Comparison of ENCODE assay signal across 10 mouse cellular contexts in the genomic region with DNA sequence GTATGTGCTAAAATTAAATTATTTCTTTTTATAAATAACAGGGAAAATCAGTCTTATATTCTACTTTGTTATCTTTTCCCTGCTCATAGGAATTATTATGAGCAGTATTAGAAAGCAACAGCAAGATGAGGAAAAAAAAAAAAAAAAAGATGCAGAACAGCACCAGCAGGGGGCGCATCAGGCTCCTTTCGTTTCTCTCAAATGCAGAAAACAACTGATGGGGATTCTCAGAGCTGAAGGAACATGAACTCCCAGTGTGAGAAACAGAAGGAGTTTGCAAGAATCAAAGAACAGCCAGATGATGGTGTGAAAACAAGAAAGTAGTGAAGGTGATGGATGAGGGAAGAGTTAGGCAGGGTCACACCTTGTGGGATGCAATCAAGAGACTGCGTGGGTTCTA.
DNase-seq lines count a peak whose midpoint lies in the region; ATAC-seq and TF ChIP-seq lines count a peak whose summit lies in the region.
"Had no signal": no experiment of that assay in that cellular context is flagged by ENCODE, and none has a peak within 500 bp of the region (broad histone marks: within the 10 kb centered on the region; RNA-seq: fewer than 3 reads in every experiment).

No protein-coding gene starts in this region.

- 36% methylated on average over 3 of the region's 3 CpGs for WGBS in neural tube, embryonic 15.5 days

- no peaks in the 10 kb centered on the region for H3K27me3 ChIP-seq in neural tube, embryonic 15.5 days (replicated peaks)
- H3K27me3 ChIP-seq: lung, embryonic 15.5 days; stomach, embryonic 15.5 days had no signal

- intact Hi-C loops in gastrocnemius, adult 2 months (cut with DNase I) = no loop called here

- no peaks in the 10 kb centered on the region for H3K9me3 ChIP-seq in neural tube, embryonic 15.5 days (replicated peaks)
- H3K9me3 ChIP-seq: lung, embryonic 15.5 days; stomach, embryonic 15.5 days had no signal

- H3K9ac ChIP-seq in neural tube, embryonic 15.5 days (replicated peaks) = no peak overlapping the region
- H3K9ac ChIP-seq: lung, embryonic 15.5 days; stomach, embryonic 15.5 days had no signal

- ATAC-seq in neural tube, embryonic 15.5 days (ENCODE audit: low FRiP score) = no peak

- TF ChIP-seq POLR2A in brain, embryonic 14.5 days (IDR thresholded peaks at IDR 0.05; ENCODE audit: borderline replicate concordance, extremely low read depth, insufficient read depth, insufficient read length, poor library complexity, severe bottlenecking) = no peak

- TF ChIP-seq CTCF in gastrocnemius, adult 2 months (IDR thresholded peaks at IDR 0.05) = peak; percentile 50
- peak; percentile 53; the same call in 1 of the 2 replicates for TF ChIP-seq CTCF in brain, embryonic 14.5 days (IDR thresholded peaks at IDR 0.05; ENCODE audit: borderline replicate concordance, extremely low read depth, insufficient read depth, insufficient read length)

- H3K4me3 ChIP-seq in gastrocnemius, adult 2 months = no peak overlapping the region
- H3K4me3 ChIP-seq in neural tube, embryonic 15.5 days (replicated peaks) = no peak overlapping the region
- H3K4me3 ChIP-seq: lung, embryonic 15.5 days; stomach, embryonic 15.5 days had no signal

- no peak for DNase-seq in gastrocnemius, adult 2 months
- DNase-seq in gastrocnemius, adult 18-20 months (ENCODE audit: low spot score) = no peak
- peak; percentile 26 for DNase-seq in neural tube, embryonic 10.5 days (ENCODE audit: extremely low spot score, low spot score)
- peak; percentile 65 for DNase-seq in brain, embryonic 14.5 days (ENCODE audit: low read depth)
- DNase-seq in layer of hippocampus, postnatal 36 days = peak; percentile 12 to 39
- no peak for DNase-seq in B cell, adult 2 months
- DNase-seq in heart, adult 11 months = no peak

- no peaks in the 10 kb centered on the region for H3K4me1 ChIP-seq in neural tube, embryonic 15.5 days
- H3K4me1 ChIP-seq: lung, embryonic 15.5 days; stomach, embryonic 15.5 days had no signal

- H3K36me3 ChIP-seq in neural tube, embryonic 15.5 days = no peaks in the 10 kb centered on the region
- H3K36me3 ChIP-seq: lung, embryonic 15.5 days; stomach, embryonic 15.5 days had no signal

- no peak overlapping the region for H3K27ac ChIP-seq in gastrocnemius, adult 2 months
- H3K27ac ChIP-seq in neural tube, embryonic 15.5 days (replicated peaks) = no peak overlapping the region
- H3K27ac ChIP-seq: lung, embryonic 15.5 days; stomach, embryonic 15.5 days had no signal

- H3K4me2 ChIP-seq in neural tube, embryonic 15.5 days = no peak overlapping the region
- H3K4me2 ChIP-seq: lung, embryonic 15.5 days; stomach, embryonic 15.5 days had no signal

Comparison
In these comparisons a context has a peak if more than half of its experiments do, and no peak if none do; other contexts are left out.
1. DNase-seq: peak in neural tube, embryonic 10.5 days (single experiment), brain, embryonic 14.5 days (single experiment) and layer of hippocampus, postnatal 36 days (2 of 2); none in gastrocnemius, adult 2 months (single experiment), gastrocnemius, adult 18-20 months (single experiment), B cell, adult 2 months (0 of 2) and heart, adult 11 months (single experiment).